Mouse (Mus musculus): Measurements from ENCODE around the gene Gm10197.

Gene Gm10197

GRCm38 (mm10) chr19:53324866-53325265 lies 46.7 kb downstream of the Gm10197 start:
- in situ Hi-C loops (cut with MboI; ENCODE audit: unreplicated experiment in 2 of 2), result loop anchor here (5.0 to 10.0 kb wide), 3 partner anchors 78 to 220 kb away; no protein-coding TSS in a partner anchor

- in situ Hi-C loops (cut with MboI; ENCODE audit: unreplicated experiment in 2 of 2), result loop anchor here (5.0 to 10.0 kb wide), 2 partner anchors 215 to 218 kb away; no protein-coding TSS in a partner anchor
These were observed 49.0 kb downstream of the Gm10197 start for GRCm38 (mm10) chr19:53322438-53323048.
